Mouse (Mus musculus): ENCODE measurements at regions not wholly inside any gene's neighbourhood (a gene's known extent, or its start where the extent isn't known, plus 50 kb on each side); places are given as distances from the start of the nearest gene placed in this dataset.
A peak's percentile ranks its signal among the peaks of the same experiment; 100 is the strongest.

GRCm38 (mm10) chr10:91240320-91240719 is 59.2 kb upstream of the Tmpo start:
- 17% methylated on average over 7 of the region's 7 CpGs for WGBS
- Histone ChIP-seq H3K9me3 (ENCODE audit: control insufficient read depth, low read length) (no peaks in the 10 kb centered on the region), H3K4me2 (ENCODE audit: low read length) (no peak overlapping the region), H3K4me3 (ENCODE audit: control insufficient read depth in 1 of 2, insufficient read depth in 1 of 2, low read depth in 1 of 2, low read length in 2 of 2) (no peak overlapping the region), H3K27me3 (ENCODE audit: control insufficient read depth, insufficient read depth, low read length) (no peaks in the 10 kb centered on the region), H3K36me3 (ENCODE audit: control insufficient read depth, insufficient read depth, low read length) (no peaks in the 10 kb centered on the region), H3K4me1 (ENCODE audit: control insufficient read depth in 2 of 2, insufficient read depth in 2 of 2, low read length in 2 of 2) (peaks cover 29 to 47% of the 10 kb centered on the region in 2 experiments), H3K9ac (ENCODE audit: low read length) (no peak overlapping the region), H3K27ac (replicated peaks in 1 of 2; ENCODE audit: control insufficient read depth in 1 of 2, insufficient read depth in 1 of 2, low read depth in 2 of 2, low read length in 2 of 2) (peak overlapping the region; percentile 10 to 14; a peak in 1 of 4 replicates)
- ATAC-seq (ENCODE audit: insufficient number of reproducible peaks, insufficient read depth, low FRiP score, low read depth) = no peak

GRCm38 (mm10) chr10:91236844-91237243 is 55.7 kb upstream of the Tmpo start:
- WGBS = 10% methylated on average over 7 of the region's 7 CpGs
- peak; percentile 65; the same call in 1 of the 2 replicates for ATAC-seq (ENCODE audit: insufficient number of reproducible peaks, insufficient read depth, low FRiP score, low read depth)
- peak overlapping the region; percentile 13; the same call in 1 of the 2 replicates for H3K9ac ChIP-seq (ENCODE audit: low read length)
- H3K4me2 ChIP-seq (ENCODE audit: low read length) = peak overlapping the region; percentile 26
- no peak overlapping the region for H3K4me3 ChIP-seq (ENCODE audit: control insufficient read depth in 1 of 2, insufficient read depth in 1 of 2, low read depth in 1 of 2, low read length in 2 of 2)
- H3K27me3 ChIP-seq (ENCODE audit: control insufficient read depth, insufficient read depth, low read length) = no peaks in the 10 kb centered on the region
- peak overlapping the region; percentile 69 to 88 for H3K27ac ChIP-seq (replicated peaks in 1 of 2; ENCODE audit: control insufficient read depth in 1 of 2, insufficient read depth in 1 of 2, low read depth in 2 of 2, low read length in 2 of 2)
- H3K9me3 ChIP-seq (ENCODE audit: control insufficient read depth, low read length) = no peaks in the 10 kb centered on the region
- peaks cover 24 to 37% of the 10 kb centered on the region in 2 experiments for H3K4me1 ChIP-seq (ENCODE audit: control insufficient read depth in 2 of 2, insufficient read depth in 2 of 2, low read length in 2 of 2)
- no peaks in the 10 kb centered on the region for H3K36me3 ChIP-seq (ENCODE audit: control insufficient read depth, insufficient read depth, low read length)

DNA sequence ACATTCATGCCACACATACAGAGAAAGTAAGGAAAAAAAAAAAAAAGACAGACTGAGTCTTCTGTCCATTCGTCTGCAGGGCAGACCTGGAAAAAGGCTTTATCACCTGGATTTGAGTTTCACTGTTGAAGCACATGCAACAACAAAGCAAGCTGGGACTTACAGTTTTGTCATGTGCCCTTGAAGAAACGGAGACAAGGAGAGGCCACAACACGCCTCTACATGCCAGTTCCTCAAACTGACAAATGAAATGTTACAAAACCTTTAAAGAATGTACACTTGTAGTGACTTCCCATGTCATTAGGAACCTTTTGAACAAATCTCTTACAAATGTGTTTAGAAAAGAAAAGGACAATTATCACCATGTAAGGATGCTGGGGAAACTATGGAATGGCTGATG is 53.6 kb upstream of the Tmpo start:
- no peaks in the 10 kb centered on the region for H3K36me3 ChIP-seq (ENCODE audit: control insufficient read depth, insufficient read depth, low read length)
- WGBS = 82% methylated on average over 3 of the region's 3 CpGs
- H3K4me2 ChIP-seq (ENCODE audit: low read length) = no peak overlapping the region
- H3K9me3 ChIP-seq (ENCODE audit: control insufficient read depth, low read length) = no peaks in the 10 kb centered on the region
- H3K9ac ChIP-seq (ENCODE audit: low read length) = no peak overlapping the region
- ATAC-seq (ENCODE audit: insufficient number of reproducible peaks, insufficient read depth, low FRiP score, low read depth) = no peak
- H3K27ac ChIP-seq (replicated peaks in 1 of 2; ENCODE audit: control insufficient read depth in 1 of 2, insufficient read depth in 1 of 2, low read depth in 2 of 2, low read length in 2 of 2) = no peak overlapping the region
- peaks cover 10 to 25% of the 10 kb centered on the region in 2 experiments for H3K4me1 ChIP-seq (ENCODE audit: control insufficient read depth in 2 of 2, insufficient read depth in 2 of 2, low read length in 2 of 2)
- no peaks in the 10 kb centered on the region for H3K27me3 ChIP-seq (ENCODE audit: control insufficient read depth, insufficient read depth, low read length)
- H3K4me3 ChIP-seq (ENCODE audit: control insufficient read depth in 1 of 2, insufficient read depth in 1 of 2, low read depth in 1 of 2, low read length in 2 of 2) = no peak overlapping the region
